Mouse (Mus musculus) olfactory bulb, adult 2 months (tissue): ENCODE data around the gene Bpifa6. TPM values are rescaled to one million over a fixed set of nuclear protein-coding genes. Genes with fewer than 3 reads are reported as not detected.
"Not testable (repeated sequence)": the region's sequence is repeated elsewhere in the genome, so short reads cannot be mapped to it uniquely, and the experiment has no call there.

Experiments
- H3K27ac ChIP-seq: fragments of 200-500 bp; 2 replicates; pipeline ENCODE4 v1.5.1; 2012; ENCODE audit warnings: low read depth, low read length; ENCODE audit not compliant: insufficient read depth
- H3K4me1 ChIP-seq: fragments of 200-500 bp; 2 replicates; pipeline ENCODE4 v1.6.1; 2012; ENCODE audit warnings: low read length; ENCODE audit not compliant: control insufficient read depth, insufficient read depth
- H3K4me3 ChIP-seq: fragments of 200-500 bp; 2 replicates; pipeline ENCODE4 v1.5.1; 2012; ENCODE audit warnings: mild to moderate bottlenecking, low read depth, low read length, moderate library complexity; ENCODE audit not compliant: insufficient read depth
- CTCF ChIP-seq: fragments of 200-500 bp; IDR thresholded peaks from 2 replicates; pipeline ENCODE4 v1.5.1; 2012; ENCODE audit warnings: low read depth, mild to moderate bottlenecking, low read length, moderate library complexity; ENCODE audit not compliant: insufficient read depth
- POLR2A ChIP-seq: fragments of 200-500 bp; IDR thresholded peaks from 2 replicates; pipeline ENCODE4 v1.6.1; 2012; ENCODE audit warnings: mild to moderate bottlenecking, low read depth, low read length, moderate library complexity; ENCODE audit not compliant: insufficient read depth
- WGBS: fragments of 180-500 bp; shearing (Covaris S2); methylation state at CpG from one replicate; pipeline ENCODE4 v1.1.7; 2018; 5-methylcytosine and 5-hydroxymethylcytosine counted together
- polyA plus RNA-seq: library from polyadenylated mRNA; stranded (reverse); fragments of >200 nt; gene quantifications from 2 replicates; pipeline ENCODE4 v1.2.4, GENCODE M21; 2012; ENCODE audit warnings: low replicate concordance; ENCODE audit not compliant: missing spikeins, insufficient read depth, insufficient read length

The Bpifa6 gene
- polyA plus RNA-seq, 1 experiment: not detected

- TF ChIP-seq CTCF (no peak), POLR2A (no peak)
- no peak overlapping the region for H3K27ac ChIP-seq
- 84% methylated on average over 1 of the region's 1 CpGs for WGBS
- no peaks in the 10 kb centered on the region for H3K4me1 ChIP-seq
- H3K4me3 ChIP-seq: no peak overlapping the region
Observed at GRCm38 (mm10) chr2:154007381-154007780, 32.6 kb downstream of the Bpifa6 start.

DNA sequence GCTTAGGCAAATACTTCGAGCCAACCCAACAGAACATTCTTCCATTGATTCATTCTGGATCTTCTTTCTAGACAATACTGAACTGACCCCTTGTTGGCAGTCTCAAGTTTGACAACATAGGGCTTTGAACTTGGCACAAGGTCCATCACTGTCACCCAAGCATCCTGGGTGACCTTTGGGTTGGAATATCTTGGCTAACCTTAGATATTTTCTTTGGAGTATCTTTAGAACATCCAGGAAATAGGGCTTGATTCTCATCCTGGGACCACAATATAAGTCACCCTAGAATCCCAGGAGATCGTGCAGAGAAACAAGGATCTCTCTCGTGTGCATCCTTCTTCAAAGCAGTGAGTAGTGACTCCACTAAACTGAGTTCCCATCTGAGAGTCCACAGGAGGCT lies 33.2 kb downstream of the Bpifa6 start, which contains the start of gene Bpifa2:
TSS of gene Bpifa2 (plus strand) at position 301 of the 400 bp plus-strand sequence.
- Histone ChIP-seq H3K4me1 (no peaks in the 10 kb centered on the region), H3K27ac (no peak within 1 kb of the TSS), H3K4me3 (no peak within 1 kb of the TSS)
- no peak for TF ChIP-seq POLR2A
- no peak for TF ChIP-seq CTCF
- WGBS: 75% methylated on average over 3 of the region's 3 CpGs

DNA sequence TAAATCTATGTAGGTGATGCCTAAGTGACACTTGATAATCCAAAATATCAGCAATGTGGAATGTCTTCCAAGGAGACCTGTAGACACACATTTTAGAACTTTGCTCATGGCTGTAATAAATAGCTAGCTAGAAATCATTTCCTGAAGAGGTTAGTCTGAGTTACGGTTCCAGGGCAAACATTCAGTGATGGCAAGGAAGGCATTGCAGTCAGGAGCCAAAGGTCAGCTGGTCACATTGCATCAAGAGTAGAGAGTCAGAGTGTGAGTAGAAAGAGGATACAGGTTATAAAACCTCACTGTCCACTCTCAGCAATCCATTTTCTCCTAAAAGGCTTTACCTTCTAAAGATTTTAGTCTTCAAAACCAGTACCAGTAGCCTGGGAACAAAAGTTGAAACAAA lies 43.2 kb downstream of the Bpifa6 start:
- Histone ChIP-seq H3K4me1 (no peaks in the 10 kb centered on the region), H3K27ac (no peak overlapping the region), H3K4me3 (no peak overlapping the region)
- WGBS: 92% methylated on average over 1 of the region's 1 CpGs
- no peak for TF ChIP-seq CTCF
- no peak for TF ChIP-seq POLR2A

- H3K27ac ChIP-seq, H3K4me3 ChIP-seq, H3K4me1 ChIP-seq: not testable (repeated sequence)
- WGBS: 91% methylated on average over 4 of the region's 4 CpGs
Observed at GRCm38 (mm10) chr2:154024676-154025075, 49.9 kb downstream of the Bpifa6 start.

- Histone ChIP-seq H3K4me3 (no peak overlapping the region), H3K4me1 (no peaks in the 10 kb centered on the region), H3K27ac (no peak overlapping the region)
- 56% methylated on average over 2 of the region's 2 CpGs for WGBS
- TF ChIP-seq POLR2A: no peak
- no peak for TF ChIP-seq CTCF
Observed at GRCm38 (mm10) chr2:154038932-154039331, 64.2 kb downstream of the Bpifa6 start.

- no peak overlapping the region for H3K4me3 ChIP-seq
- no peak overlapping the region for H3K27ac ChIP-seq
- WGBS: 78% methylated on average over 3 of the region's 3 CpGs
- no peak for TF ChIP-seq POLR2A
- TF ChIP-seq CTCF: no peak
- H3K4me1 ChIP-seq: no peaks in the 10 kb centered on the region
Observed at GRCm38 (mm10) chr2:154044743-154045142, 70.0 kb downstream of the Bpifa6 start.

Other genes starting within 250 kb of the Bpifa6 start
- gene Mapre1, start 233.7 kb upstream of the Bpifa6 start, polyA plus RNA-seq: 41.3 and 62.3 TPM in 2 replicates
- not detected in 2 replicates for gene Efcab8, start 195.0 kb upstream of the Bpifa6 start, polyA plus RNA-seq
- gene Sun5, start 103.9 kb upstream of the Bpifa6 start, polyA plus RNA-seq: not detected in 2 replicates
- gene Bpifb2, start 99.9 kb upstream of the Bpifa6 start, polyA plus RNA-seq: not detected in 2 replicates
- gene Bpifb6, start 74.6 kb upstream of the Bpifa6 start, polyA plus RNA-seq: not detected in 2 replicates
- not detected in 2 replicates for gene Bpifb3, start 56.7 kb upstream of the Bpifa6 start, polyA plus RNA-seq
- not detected in 2 replicates for gene Bpifb4, start 36.7 kb upstream of the Bpifa6 start, polyA plus RNA-seq
- not detected in 2 replicates for gene Bpifa2, start 33.3 kb downstream of the Bpifa6 start, polyA plus RNA-seq
- not detected in 2 replicates for gene Bpifa3, start 155.4 kb downstream of the Bpifa6 start, polyA plus RNA-seq
- not detected in 2 replicates for gene Bpifa1, start 167.9 kb downstream of the Bpifa6 start, polyA plus RNA-seq
- gene Bpifa5, start 187.7 kb downstream of the Bpifa6 start, polyA plus RNA-seq: not detected in 2 replicates
- gene Bpifb1, start 215.9 kb downstream of the Bpifa6 start, polyA plus RNA-seq: not detected in 2 replicates
- not detected in 2 replicates for gene Bpifb5, start 248.8 kb downstream of the Bpifa6 start, polyA plus RNA-seq